Mouse (Mus musculus): ENCODE results near the gene Theg. TPM values are rescaled to one million over a fixed set of nuclear protein-coding genes. Genes with fewer than 3 reads are reported as not detected.

The Theg gene
- polyA plus RNA-seq, 1 experiment from 2014 or later, result not detected

- H3K9ac ChIP-seq, result no peak overlapping the region
- peaks cover 3% of the 10 kb centered on the region for H3K4me1 ChIP-seq
- WGBS, result 79% methylated on average over 3 of the region's 3 CpGs
- no peaks in the 10 kb centered on the region for H3K36me3 ChIP-seq (replicated peaks)
- no peaks in the 10 kb centered on the region for H3K27me3 ChIP-seq (replicated peaks)
- H3K4me3 ChIP-seq, result no peak overlapping the region
- no peaks in the 10 kb centered on the region for H3K9me3 ChIP-seq
- H3K27ac ChIP-seq, result no peak overlapping the region
- no peak for ATAC-seq (replicated peaks)
- H3K4me2 ChIP-seq, result no peak overlapping the region
Measured at GRCm38 (mm10) chr10:79528081-79528480, 59.0 kb downstream of the Theg start.

- no peak overlapping the region for H3K4me3 ChIP-seq
- no peaks in the 10 kb centered on the region for H3K27me3 ChIP-seq (replicated peaks)
- H3K9ac ChIP-seq, result no peak overlapping the region
- H3K27ac ChIP-seq, result no peak overlapping the region
- H3K9me3 ChIP-seq, result no peaks in the 10 kb centered on the region
- no peak overlapping the region for H3K4me2 ChIP-seq
- ATAC-seq (replicated peaks), result no peak
- 88% methylated on average over 6 of the region's 6 CpGs for WGBS
- H3K36me3 ChIP-seq (replicated peaks), result no peaks in the 10 kb centered on the region
- H3K4me1 ChIP-seq, result no peaks in the 10 kb centered on the region
Measured at GRCm38 (mm10) chr10:79527453-79527845, 59.7 kb downstream of the Theg start.

- H3K4me2 ChIP-seq, result no peak overlapping the region
- no peak overlapping the region for H3K9ac ChIP-seq
- no peak overlapping the region for H3K27ac ChIP-seq
- H3K9me3 ChIP-seq, result no peaks in the 10 kb centered on the region
- no peaks in the 10 kb centered on the region for H3K4me1 ChIP-seq
- WGBS, result 90% methylated on average over 12 of the region's 12 CpGs
- no peak for ATAC-seq (replicated peaks)
- no peaks in the 10 kb centered on the region for H3K27me3 ChIP-seq (replicated peaks)
- no peak overlapping the region for H3K4me3 ChIP-seq
- H3K36me3 ChIP-seq (replicated peaks), result no peaks in the 10 kb centered on the region
Measured at GRCm38 (mm10) chr10:79526661-79527452, 60.3 kb downstream of the Theg start.

Small RNA genes lying within 50 kb of the gene (microRNA-seq; reads per million reads assigned to microRNA genes)
- not detected for gene Mir6909

Other genes starting within 250 kb of the Theg start
- gene Vmn2r82, start 230.8 kb downstream of the Theg start, polyA plus RNA-seq (2015; fragmentation: Nextera tagmentation; extraction: Ambion mirVana), result not detected in 2 replicates
- 0.08 TPM in 1 of 2 replicates, not detected in the other for gene Vmn2r83, start 118.6 kb downstream of the Theg start, polyA plus RNA-seq (2015; fragmentation: Nextera tagmentation; extraction: Ambion mirVana)
- 16.9 and 19.7 TPM in 2 replicates for gene Plpp2, start 53.5 kb downstream of the Theg start, polyA plus RNA-seq (2015; fragmentation: Nextera tagmentation; extraction: Ambion mirVana)
- 70.4 and 72.5 TPM in 2 replicates for gene Mier2, start 32.1 kb downstream of the Theg start, polyA plus RNA-seq (2015; fragmentation: Nextera tagmentation; extraction: Ambion mirVana)
- 0.49 and 0.95 TPM in 2 replicates for gene C2cd4c, start 26.7 kb upstream of the Theg start, polyA plus RNA-seq (2015; fragmentation: Nextera tagmentation; extraction: Ambion mirVana)
- gene Shc2, start 50.6 kb upstream of the Theg start, polyA plus RNA-seq (2015; fragmentation: Nextera tagmentation; extraction: Ambion mirVana), result 27.9 and 30.1 TPM in 2 replicates
- gene Odf3l2, start 58.4 kb upstream of the Theg start, polyA plus RNA-seq (2015; fragmentation: Nextera tagmentation; extraction: Ambion mirVana), result 0.41 and 0.44 TPM in 2 replicates
- 0.79 and 1.1 TPM in 2 replicates for gene Madcam1, start 77.2 kb upstream of the Theg start, polyA plus RNA-seq (2015; fragmentation: Nextera tagmentation; extraction: Ambion mirVana)
- gene Tpgs1, start 82.0 kb upstream of the Theg start, polyA plus RNA-seq (2015; fragmentation: Nextera tagmentation; extraction: Ambion mirVana), result 99.8 and 105 TPM in 2 replicates
- gene Cdc34, start 94.9 kb upstream of the Theg start, polyA plus RNA-seq (2015; fragmentation: Nextera tagmentation; extraction: Ambion mirVana), result 88.8 and 91.6 TPM in 2 replicates
- gene Gzmm, start 101.7 kb upstream of the Theg start, polyA plus RNA-seq (2015; fragmentation: Nextera tagmentation; extraction: Ambion mirVana), result 1.7 and 2.2 TPM in 2 replicates
- gene Bsg, start 117.2 kb upstream of the Theg start, polyA plus RNA-seq (2015; fragmentation: Nextera tagmentation; extraction: Ambion mirVana), result 819 and 876 TPM in 2 replicates
- gene Hcn2, start 129.3 kb upstream of the Theg start, polyA plus RNA-seq (2015; fragmentation: Nextera tagmentation; extraction: Ambion mirVana), result 1.3 and 1.7 TPM in 2 replicates
- 48.3 and 50.6 TPM in 2 replicates for gene Polrmt, start 159.2 kb upstream of the Theg start, polyA plus RNA-seq (2015; fragmentation: Nextera tagmentation; extraction: Ambion mirVana)
- 1.4 and 1.6 TPM in 2 replicates for gene Fgf22, start 167.7 kb upstream of the Theg start, polyA plus RNA-seq (2015; fragmentation: Nextera tagmentation; extraction: Ambion mirVana)
- gene Rnf126, start 179.6 kb upstream of the Theg start, polyA plus RNA-seq (2015; fragmentation: Nextera tagmentation; extraction: Ambion mirVana), result 109 and 117 TPM in 2 replicates
- 1.9 and 2.0 TPM in 2 replicates for gene Fstl3, start 189.9 kb upstream of the Theg start, polyA plus RNA-seq (2015; fragmentation: Nextera tagmentation; extraction: Ambion mirVana)
- gene Prss57, start 203.6 kb upstream of the Theg start, polyA plus RNA-seq (2015; fragmentation: Nextera tagmentation; extraction: Ambion mirVana), result 0.17 TPM in 1 of 2 replicates, not detected in the other
- 337 and 348 TPM in 2 replicates for gene Palm, start 206.2 kb upstream of the Theg start, polyA plus RNA-seq (2015; fragmentation: Nextera tagmentation; extraction: Ambion mirVana)
- gene Misp, start 233.7 kb upstream of the Theg start, polyA plus RNA-seq (2015; fragmentation: Nextera tagmentation; extraction: Ambion mirVana), result 0.23 and 0.85 TPM in 2 replicates